Mouse (Mus musculus): ENCODE measurements around the gene Dclk3.

Dclk3 gene

GRCm38 (mm10) chr9:111438904-111439835 is at the start of gene Dclk3:
TSS of gene Dclk3 (plus strand) at chr9:111439081.
- DNase-seq (ENCODE audit: inconsistent age in 2 of 2, low spot score in 1 of 2): peak; percentile 38 to 73

GRCm38 (mm10) chr9:111390016-111390415 is 48.9 kb upstream of the Dclk3 start:
- peak; percentile 14 to 55 for DNase-seq (ENCODE audit: inconsistent age in 2 of 2, low spot score in 1 of 2)

GRCm38 (mm10) chr9:111391036-111391435 is 47.8 kb upstream of the Dclk3 start:
- no peak for DNase-seq (ENCODE audit: inconsistent age in 2 of 2, low spot score in 1 of 2)

GRCm38 (mm10) chr9:111391926-111392442 is 46.9 kb upstream of the Dclk3 start:
- peak in 1 of 2 experiments; percentile 9 for DNase-seq (ENCODE audit: inconsistent age in 2 of 2, low spot score in 1 of 2)

- no peak for DNase-seq (ENCODE audit: inconsistent age in 2 of 2, low spot score in 1 of 2)
Measured at GRCm38 (mm10) chr9:111395265-111395664, 43.6 kb upstream of the Dclk3 start.

- DNase-seq (ENCODE audit: inconsistent age in 2 of 2, low spot score in 1 of 2): no peak
Measured at GRCm38 (mm10) chr9:111398059-111398458, 40.8 kb upstream of the Dclk3 start.

DNA sequence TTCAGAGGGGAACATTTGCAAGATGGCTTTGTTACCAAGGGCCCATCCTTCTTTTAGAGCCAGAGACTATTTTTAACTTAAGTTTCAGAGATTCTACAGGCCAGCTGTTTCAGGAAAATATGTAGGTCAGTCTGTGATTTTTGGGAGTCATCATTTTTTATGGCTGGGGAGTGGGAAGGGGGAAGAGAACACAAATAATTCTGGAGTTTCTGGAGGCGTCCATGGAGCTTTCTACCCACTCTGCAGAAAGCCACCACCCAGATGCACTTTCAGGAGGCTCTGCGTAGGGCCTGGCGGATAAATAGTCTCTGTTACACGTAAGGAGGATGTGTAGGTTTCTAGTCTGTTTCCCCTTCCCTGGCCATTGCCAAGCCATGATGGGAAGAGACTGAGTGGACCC is 38.8 kb upstream of the Dclk3 start:
- DNase-seq (ENCODE audit: inconsistent age in 2 of 2, low spot score in 1 of 2): no peak

- no peak for DNase-seq (ENCODE audit: inconsistent age in 2 of 2, low spot score in 1 of 2)
Measured at GRCm38 (mm10) chr9:111403159-111403558, 35.7 kb upstream of the Dclk3 start.

DNA sequence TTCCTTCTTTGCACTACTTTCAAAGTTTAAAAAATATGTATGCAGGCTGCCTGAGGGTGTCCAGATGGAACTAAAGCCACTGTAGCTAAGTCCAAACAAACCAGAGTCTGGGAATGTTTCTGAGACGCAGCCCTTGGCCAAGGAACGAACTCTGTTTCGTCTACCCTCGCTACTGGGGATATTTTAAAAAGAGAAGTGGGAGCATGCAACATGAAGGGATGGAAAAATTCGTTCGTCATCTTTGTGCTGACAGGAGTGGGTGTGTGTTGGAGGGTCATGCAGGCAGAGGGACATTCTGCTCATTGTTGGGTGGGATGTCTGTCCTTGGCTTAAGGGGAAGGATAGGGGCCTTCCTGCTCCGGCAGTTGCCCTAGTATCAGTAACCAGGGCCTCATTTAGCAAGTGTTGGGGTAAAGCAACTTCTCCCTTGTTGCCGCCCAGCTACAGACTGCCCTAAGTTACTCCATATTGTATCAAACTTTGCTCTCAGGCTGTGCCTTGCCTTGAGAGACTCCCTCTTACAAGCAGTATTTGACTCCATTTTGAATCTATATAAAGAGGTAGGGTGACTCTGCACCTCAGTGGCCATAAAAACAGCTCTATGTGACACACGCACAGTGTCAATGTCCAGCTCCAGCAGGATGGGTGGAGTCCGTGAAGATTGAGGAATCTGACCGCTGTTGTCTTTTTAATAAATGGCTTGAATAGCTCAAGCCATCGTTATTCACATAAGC is 34.4 kb upstream of the Dclk3 start:
- no peak for DNase-seq (ENCODE audit: inconsistent age in 2 of 2, low spot score in 1 of 2)

- no peak for DNase-seq (ENCODE audit: inconsistent age in 2 of 2, low spot score in 1 of 2)
Measured at GRCm38 (mm10) chr9:111405080-111405428, 33.8 kb upstream of the Dclk3 start.

DNA sequence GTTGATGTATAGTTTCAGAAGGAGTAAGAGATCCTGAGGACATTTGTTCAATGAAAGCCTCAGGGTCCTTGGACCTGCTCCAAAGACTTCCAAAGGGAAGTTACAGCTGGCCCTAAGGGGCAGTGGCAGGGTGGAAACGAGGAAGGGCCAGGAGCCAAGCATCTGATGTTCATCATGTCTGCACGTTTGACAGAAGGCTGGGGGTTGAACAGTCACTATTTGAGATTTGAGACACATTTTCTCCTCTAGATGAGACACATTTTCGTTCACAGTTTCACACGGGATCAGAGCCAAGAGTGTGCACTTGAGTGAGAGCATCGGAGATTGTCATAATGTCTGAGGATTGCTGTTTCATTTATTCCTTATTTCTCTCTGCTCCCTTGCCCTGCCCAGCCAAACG is 30.9 kb upstream of the Dclk3 start:
- DNase-seq (ENCODE audit: inconsistent age in 2 of 2, low spot score in 1 of 2): no peak

DNA sequence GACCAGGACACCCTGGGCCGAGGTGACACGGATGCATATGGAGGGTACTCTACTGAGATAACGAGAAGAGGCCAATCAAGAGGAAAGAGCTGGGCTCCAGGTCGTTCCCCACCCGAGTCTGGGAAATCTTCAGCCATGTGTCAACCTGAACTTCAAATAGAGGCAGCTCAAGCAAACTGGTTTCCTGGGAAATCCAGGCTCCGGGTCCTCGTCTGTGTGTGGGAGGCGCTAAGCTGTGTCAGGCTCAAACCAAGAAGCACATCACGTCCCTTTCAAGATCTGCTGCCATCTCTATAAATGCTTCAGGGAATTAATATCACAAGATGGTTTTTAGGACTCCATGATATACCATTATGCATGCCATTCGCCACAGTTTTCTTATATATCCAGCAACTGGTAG is 30.5 kb upstream of the Dclk3 start:
- no peak for DNase-seq (ENCODE audit: inconsistent age in 2 of 2, low spot score in 1 of 2)

GRCm38 (mm10) chr9:111412471-111413160 is 26.3 kb upstream of the Dclk3 start:
- no peak for DNase-seq (ENCODE audit: inconsistent age in 2 of 2, low spot score in 1 of 2)

DNA sequence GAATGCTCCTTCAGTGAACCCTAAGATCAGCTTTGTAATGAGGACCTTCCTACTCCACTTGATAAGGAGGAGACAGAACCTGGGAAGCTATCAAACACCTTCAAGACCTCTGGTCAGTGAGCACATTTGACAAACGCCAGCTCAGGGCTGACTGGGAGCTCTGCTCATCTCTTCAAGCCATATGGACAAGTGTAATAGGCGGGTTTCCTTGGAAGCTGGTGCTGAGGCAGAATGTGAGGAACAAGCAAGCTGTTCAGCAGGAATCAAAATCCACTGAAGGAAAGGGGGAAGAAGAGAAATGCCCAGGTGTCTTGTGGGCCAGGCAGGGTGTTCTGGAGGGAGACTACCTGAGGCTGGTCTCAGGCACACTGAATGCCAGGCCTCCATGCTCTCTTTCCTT is 17.0 kb upstream of the Dclk3 start:
- DNase-seq (ENCODE audit: inconsistent age in 2 of 2, low spot score in 1 of 2): no peak

DNA sequence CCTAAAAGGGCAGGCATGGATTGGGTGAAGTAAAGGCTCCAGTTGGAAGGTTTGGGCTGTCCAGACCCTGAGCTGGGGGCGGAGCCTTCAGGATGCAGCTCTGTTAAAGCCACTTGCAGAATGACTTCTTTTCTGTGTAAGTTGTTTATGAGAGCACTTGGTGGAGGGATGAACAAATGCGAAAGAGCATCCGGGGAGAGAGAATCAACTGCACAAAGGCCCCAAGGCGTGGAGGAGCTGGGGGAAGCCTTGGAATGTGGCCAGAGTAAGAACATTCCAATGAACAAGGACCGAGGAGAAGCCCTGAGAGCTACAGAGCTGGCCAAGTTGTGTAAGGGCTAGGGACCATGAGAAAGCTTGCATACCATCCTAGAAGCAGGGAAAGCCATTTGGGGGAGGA is 16.3 kb upstream of the Dclk3 start:
- DNase-seq (ENCODE audit: inconsistent age in 2 of 2, low spot score in 1 of 2): no peak

DNA sequence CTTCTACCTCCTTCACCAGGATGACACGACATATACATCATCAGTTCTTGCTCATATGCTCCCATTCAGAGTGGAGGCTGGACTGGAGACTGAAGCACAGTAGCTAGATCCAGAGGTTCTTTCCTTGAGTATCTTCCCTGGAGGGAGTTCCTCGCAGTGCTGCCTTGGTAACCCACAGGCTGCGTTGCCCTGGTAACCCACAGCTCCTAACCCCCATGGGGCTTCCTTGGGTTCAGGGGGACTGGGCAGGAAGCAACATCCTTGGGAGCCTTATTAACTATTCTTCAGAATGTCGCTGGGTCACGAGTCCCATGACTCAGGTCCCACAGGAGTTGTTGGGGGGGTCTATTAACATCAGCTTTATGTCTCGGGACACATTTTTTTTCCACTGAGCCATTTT is 13.8 kb upstream of the Dclk3 start:
- no peak for DNase-seq (ENCODE audit: inconsistent age in 2 of 2, low spot score in 1 of 2)

DNA sequence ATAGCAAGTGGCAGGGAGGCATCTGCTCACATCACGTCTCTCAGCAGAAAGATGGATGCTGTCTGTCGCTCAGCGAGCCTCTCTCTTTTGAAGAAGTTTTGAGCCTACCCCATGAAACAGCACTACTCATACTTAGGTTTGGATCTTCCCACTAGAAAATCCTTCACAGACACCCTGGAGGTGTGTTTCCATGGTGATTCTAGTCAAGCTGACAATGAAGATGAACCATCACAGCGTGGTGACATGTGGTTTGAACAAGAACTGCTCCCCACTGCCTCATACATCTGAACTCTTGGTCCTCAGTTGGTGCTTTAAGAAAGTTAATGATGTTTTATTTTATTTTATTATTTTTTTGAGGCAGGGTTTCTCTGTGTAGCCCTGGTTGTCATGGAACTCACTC is 12.9 kb upstream of the Dclk3 start:
- no peak for DNase-seq (ENCODE audit: inconsistent age in 2 of 2, low spot score in 1 of 2)

- no peak for DNase-seq (ENCODE audit: inconsistent age in 2 of 2, low spot score in 1 of 2)
Measured at GRCm38 (mm10) chr9:111427891-111428555, 10.9 kb upstream of the Dclk3 start.

DNA sequence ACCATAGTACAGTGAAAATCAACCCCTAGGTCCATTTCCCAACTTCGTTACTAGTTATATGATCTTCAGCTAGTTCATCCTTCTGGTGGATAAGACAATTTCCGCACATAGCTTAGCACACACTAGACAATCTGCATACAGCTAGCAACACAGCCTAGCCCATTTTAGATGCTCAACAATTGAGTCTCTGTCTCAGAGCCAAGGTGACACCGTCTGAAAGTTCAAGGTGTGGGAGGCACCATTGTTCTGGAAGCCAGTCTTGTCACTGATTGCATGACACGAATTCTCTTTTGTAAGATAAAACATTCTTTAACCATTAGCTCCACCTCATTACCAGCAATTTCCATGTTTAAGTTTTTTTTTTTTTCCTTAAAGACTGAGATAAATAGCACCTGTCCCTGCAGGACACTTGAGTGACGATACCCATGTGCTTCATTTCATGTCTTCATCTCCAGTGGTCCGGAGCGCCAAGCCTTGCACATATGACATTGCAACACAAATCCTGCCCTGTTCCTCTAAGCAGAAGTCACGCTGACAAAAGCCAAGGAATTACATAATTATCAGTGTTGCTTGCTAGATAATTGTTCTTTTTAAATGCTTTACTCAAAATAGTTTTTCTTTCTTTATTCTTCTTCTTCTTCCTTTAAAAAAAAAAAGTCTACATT is 10.1 kb upstream of the Dclk3 start:
- no peak for DNase-seq (ENCODE audit: inconsistent age in 2 of 2, low spot score in 1 of 2)

DNA sequence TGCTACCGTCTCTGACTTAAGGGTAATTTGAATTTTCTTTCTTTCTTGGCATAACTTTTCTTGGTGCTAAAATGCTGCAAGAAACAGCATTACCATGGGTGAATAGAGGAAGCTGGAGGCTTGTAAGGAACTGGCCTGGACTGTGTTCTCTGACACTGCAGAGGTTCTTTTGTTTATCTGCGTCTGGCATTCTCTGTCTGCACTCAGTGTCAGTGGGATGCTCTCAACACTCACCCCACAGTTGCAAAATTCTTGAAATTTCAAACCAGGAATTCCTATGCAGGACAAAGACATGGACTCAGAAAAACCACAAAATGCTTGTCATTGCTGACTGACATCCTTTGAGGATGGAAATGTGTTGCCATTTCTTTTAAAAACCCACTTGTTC is 9.5 kb upstream of the Dclk3 start:
- DNase-seq (ENCODE audit: inconsistent age in 2 of 2, low spot score in 1 of 2): no peak
